Mouse (Mus musculus) midbrain, embryonic 11.5 days (tissue): ENCODE measurements around the gene Tmem161a. TPM values are rescaled to one million over a fixed set of nuclear protein-coding genes. Genes with fewer than 3 reads are reported as not detected.
"Not testable (repeated sequence)": the region's sequence is repeated elsewhere in the genome, so short reads cannot be mapped to it uniquely, and the experiment has no call there.

ENCODE experiments used
- ATAC-seq: fragments of 200-750 bp; cut with Nextera tagmentation; 2 replicates; pipeline ENCODE4 v1.8.0; 2017; ENCODE audit warnings: moderate TSS enrichment, moderate library complexity; ENCODE audit not compliant: low FRiP score
- DNase-seq: peaks from one replicate; pipeline ENCODE4 v3.0.0; 2015; ENCODE audit warnings: low spot score; ENCODE audit errors: missing footprints
- H3K27ac ChIP-seq: fragments of 300-500 bp; sonication (generic); 2 replicates; pipeline ENCODE4 v1.5.1; 2014; ENCODE audit warnings: low read depth, low read length
- H3K27me3 ChIP-seq: fragments of 300-500 bp; sonication (generic); 2 replicates; pipeline ENCODE4 v1.6.1; 2014; ENCODE audit warnings: mild to moderate bottlenecking, low read length, moderate library complexity, mixed read lengths; ENCODE audit not compliant: control insufficient read depth, insufficient read depth
- H3K36me3 ChIP-seq: fragments of 300-500 bp; sonication (generic); 2 replicates; pipeline ENCODE4 v1.6.1; 2014; ENCODE audit warnings: mild to moderate bottlenecking, low read length, moderate library complexity, mixed read lengths; ENCODE audit not compliant: control insufficient read depth, insufficient read depth
- H3K4me1 ChIP-seq: fragments of 300-500 bp; sonication (generic); 2 replicates; pipeline ENCODE4 v1.6.1; 2014; ENCODE audit warnings: low read length; ENCODE audit not compliant: control insufficient read depth, insufficient read depth
- H3K4me2 ChIP-seq: fragments of 300-500 bp; sonication (generic); 2 replicates; pipeline ENCODE4 v1.6.1; 2014; ENCODE audit warnings: mild to moderate bottlenecking, moderate library complexity
- H3K4me3 ChIP-seq: fragments of 300-500 bp; sonication (generic); 2 replicates; pipeline ENCODE4 v1.5.1; 2014; ENCODE audit warnings: low read depth, low read length
- H3K9ac ChIP-seq: fragments of 300-500 bp; sonication (generic); 2 replicates; pipeline ENCODE4 v1.6.1; 2014; ENCODE audit warnings: low read length
- H3K9me3 ChIP-seq: fragments of 300-500 bp; sonication (generic); 2 replicates; pipeline ENCODE4 v1.6.1; 2016; ENCODE audit warnings: low read length; ENCODE audit not compliant: control insufficient read depth
- WGBS: fragments of 180-500 bp; shearing (Covaris S2); extraction: QIAGEN DNeasy Blood & Tissue Kit; methylation state at CpG from one replicate; pipeline ENCODE4 v1.1.7; 2014; 5-methylcytosine and 5-hydroxymethylcytosine counted together
- polyA plus RNA-seq: library from polyadenylated mRNA; unstranded; fragments of >200 nt; fragmentation: Nextera tagmentation; extraction: Ambion mirVana; gene quantifications from 2 replicates; pipeline ENCODE4 v1.2.1, GENCODE M21; 2014

The Tmem161a gene
- polyA plus RNA-seq, 1 experiment from 2014 or later = 33.3 TPM

DNA sequence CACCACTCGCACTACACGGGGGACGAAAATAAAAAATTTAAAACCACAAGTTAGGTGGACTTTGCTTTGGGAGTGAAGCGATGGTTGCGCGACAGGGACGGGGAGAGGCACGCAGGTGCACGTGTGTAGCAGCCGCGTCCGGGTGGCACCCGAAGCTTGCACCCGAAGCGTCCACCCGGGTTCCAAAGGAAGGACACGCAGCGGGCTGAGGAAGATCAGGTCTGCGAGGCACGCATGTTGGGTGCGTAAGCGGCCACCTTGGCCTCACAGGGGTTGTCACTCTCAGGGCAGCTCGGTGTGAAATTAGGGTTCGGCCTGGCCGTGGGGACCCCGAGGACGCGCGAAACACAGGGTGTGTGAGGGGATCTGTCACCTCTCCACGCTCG is 39.6 kb downstream of the Tmem161a start:
- H3K27me3 ChIP-seq = peaks cover 8% of the 10 kb centered on the region
- H3K9ac ChIP-seq = peak overlapping the region; percentile 59
- peak overlapping the region; percentile 55 for H3K4me3 ChIP-seq
- WGBS = 2% methylated on average over 31 of the region's 31 CpGs
- no peaks in the 10 kb centered on the region for H3K36me3 ChIP-seq
- H3K27ac ChIP-seq = no peak overlapping the region
- ATAC-seq (no peak), DNase-seq (no peak)
- H3K4me2 ChIP-seq = peak overlapping the region; percentile 97
- no peaks in the 10 kb centered on the region; the same call in 1 of the 2 replicates for H3K4me1 ChIP-seq
- H3K9me3 ChIP-seq = no peaks in the 10 kb centered on the region

GRCm38 (mm10) chr8:70212112-70213055 is 40.2 kb downstream of the Tmem161a start, which contains the start of gene Slc25a42:
Gene Slc25a42 (minus strand): TSS chr8:70212305.
- Histone ChIP-seq H3K9me3 (no peaks in the 10 kb centered on the region), H3K36me3 (no peaks in the 10 kb centered on the region), H3K27me3 (peaks cover 8% of the 10 kb centered on the region), H3K9ac (peak within 1 kb of the TSS; percentile 59), H3K4me1 (no peaks in the 10 kb centered on the region; the same call in 1 of the 2 replicates), H3K27ac (no peak within 1 kb of the TSS; the same call in 1 of the 2 replicates), H3K4me3 (peak within 1 kb of the TSS; percentile 55), H3K4me2 (peak within 1 kb of the TSS; percentile 97)
- WGBS = under 1% methylated on average over 66 of the region's 66 CpGs
- ATAC-seq (peak; percentile 99), DNase-seq (peak; percentile 99)

GRCm38 (mm10) chr8:70214411-70214810 is 42.3 kb downstream of the Tmem161a start:
- Histone ChIP-seq H3K27me3 (peaks cover 8% of the 10 kb centered on the region), H3K9me3 (no peaks in the 10 kb centered on the region), H3K9ac (no peak overlapping the region), H3K36me3 (no peaks in the 10 kb centered on the region), H3K4me2 (no peak overlapping the region), H3K27ac (no peak overlapping the region), H3K4me1 (no peaks in the 10 kb centered on the region; the same call in 1 of the 2 replicates), H3K4me3 (no peak overlapping the region)
- no peak for ATAC-seq
- DNase-seq = no peak
- 73% methylated on average over 3 of the region's 3 CpGs for WGBS

GRCm38 (mm10) chr8:70215092-70215491 is 42.9 kb downstream of the Tmem161a start:
- H3K4me3 ChIP-seq = no peak overlapping the region
- H3K27me3 ChIP-seq = peaks cover 8% of the 10 kb centered on the region
- H3K27ac ChIP-seq = no peak overlapping the region
- DNase-seq = no peak
- H3K9ac ChIP-seq = no peak overlapping the region
- 75% methylated on average over 5 of the region's 5 CpGs for WGBS
- H3K4me2 ChIP-seq = no peak overlapping the region
- no peak for ATAC-seq
- no peaks in the 10 kb centered on the region; the same call in 1 of the 2 replicates for H3K4me1 ChIP-seq
- no peaks in the 10 kb centered on the region for H3K9me3 ChIP-seq
- H3K36me3 ChIP-seq = no peaks in the 10 kb centered on the region

DNA sequence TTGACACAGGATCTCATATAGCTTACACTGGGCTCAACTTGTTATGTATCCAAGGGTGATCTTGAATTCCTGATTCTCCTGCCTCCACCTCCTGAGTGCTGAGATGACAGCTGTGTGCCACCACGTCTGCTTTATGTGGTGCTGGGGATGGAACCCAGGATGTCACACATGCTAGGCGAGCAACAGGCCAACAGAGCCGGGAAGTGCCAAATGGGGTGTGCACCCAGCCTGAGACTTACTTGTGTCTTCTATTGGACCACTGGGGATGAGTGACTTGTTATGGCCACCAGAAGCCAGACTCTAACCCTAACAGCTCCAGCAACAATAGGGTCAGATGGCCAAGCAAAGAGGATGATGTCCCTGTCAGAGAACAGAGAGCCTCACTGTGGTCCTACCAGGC is 44.0 kb downstream of the Tmem161a start:
- not testable (repeated sequence) for DNase-seq, H3K27ac ChIP-seq, H3K27me3 ChIP-seq, H3K9me3 ChIP-seq, H3K4me1 ChIP-seq, H3K4me2 ChIP-seq, ATAC-seq, H3K36me3 ChIP-seq, H3K4me3 ChIP-seq, H3K9ac ChIP-seq
- WGBS = 74% methylated on average over 3 of the region's 3 CpGs

GRCm38 (mm10) chr8:70216566-70216965 is 44.4 kb downstream of the Tmem161a start:
- H3K9ac ChIP-seq = no peak overlapping the region
- DNase-seq = no peak
- no peak overlapping the region for H3K4me3 ChIP-seq
- no peaks in the 10 kb centered on the region for H3K27me3 ChIP-seq
- no peak overlapping the region for H3K27ac ChIP-seq
- H3K4me2 ChIP-seq = no peak overlapping the region
- H3K4me1 ChIP-seq = no peaks in the 10 kb centered on the region; the same call in 1 of the 2 replicates
- ATAC-seq = no peak
- 53% methylated on average over 1 of the region's 1 CpGs for WGBS
- H3K36me3 ChIP-seq = no peaks in the 10 kb centered on the region
- H3K9me3 ChIP-seq = no peaks in the 10 kb centered on the region

GRCm38 (mm10) chr8:70217441-70217840 is 45.3 kb downstream of the Tmem161a start:
- Histone ChIP-seq H3K4me3 (no peak overlapping the region), H3K4me1 (no peaks in the 10 kb centered on the region; the same call in 1 of the 2 replicates), H3K4me2 (no peak overlapping the region), H3K9me3 (no peaks in the 10 kb centered on the region), H3K27me3 (no peaks in the 10 kb centered on the region), H3K36me3 (no peaks in the 10 kb centered on the region), H3K9ac (no peak overlapping the region), H3K27ac (no peak overlapping the region)
- DNase-seq = no peak
- ATAC-seq = no peak

DNA sequence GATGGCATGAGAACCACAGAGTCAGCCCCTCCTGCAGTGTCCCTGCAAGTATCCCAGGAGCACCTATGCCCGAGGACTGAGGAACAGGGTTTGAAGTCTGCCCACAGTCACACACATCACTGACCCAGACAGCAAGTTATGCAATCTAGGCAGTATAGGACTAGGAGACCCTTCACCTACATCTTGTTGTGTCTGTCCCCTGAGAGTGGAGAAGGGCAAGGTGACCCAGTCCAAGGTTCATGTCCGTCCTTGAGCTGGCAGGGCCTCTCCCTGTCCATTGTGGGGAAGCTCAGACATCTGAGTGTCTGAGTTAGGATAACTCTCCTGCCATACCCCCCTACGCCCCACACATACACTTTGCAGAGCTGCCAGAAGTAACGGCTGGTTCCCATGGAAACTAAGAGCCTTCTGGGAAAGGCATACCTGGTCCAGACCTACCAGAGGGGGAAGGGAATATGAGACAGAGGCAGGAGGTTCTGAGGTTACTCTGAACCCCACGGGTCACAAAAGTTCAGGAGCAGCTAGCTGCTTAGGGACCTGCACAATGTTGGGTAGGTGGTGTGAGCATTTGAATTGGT is 47.0 kb downstream of the Tmem161a start:
- Histone ChIP-seq H3K4me2 (no peak overlapping the region), H3K9me3 (no peaks in the 10 kb centered on the region), H3K36me3 (no peaks in the 10 kb centered on the region; the same call in 1 of the 2 replicates), H3K4me3 (no peak overlapping the region), H3K27ac (no peak overlapping the region), H3K27me3 (no peaks in the 10 kb centered on the region), H3K9ac (no peak overlapping the region), H3K4me1 (no peaks in the 10 kb centered on the region)
- ATAC-seq (no peak), DNase-seq (no peak)
- 64% methylated on average over 5 of the region's 5 CpGs for WGBS

- DNase-seq (no peak), ATAC-seq (no peak)
- H3K4me1 ChIP-seq = no peaks in the 10 kb centered on the region
- H3K9me3 ChIP-seq = no peaks in the 10 kb centered on the region
- no peak overlapping the region for H3K4me3 ChIP-seq
- peaks cover 5% of the 10 kb centered on the region for H3K36me3 ChIP-seq
- WGBS = 76% methylated on average over 8 of the region's 8 CpGs
- no peak overlapping the region for H3K9ac ChIP-seq
- no peaks in the 10 kb centered on the region for H3K27me3 ChIP-seq
- no peak overlapping the region for H3K27ac ChIP-seq
- H3K4me2 ChIP-seq = no peak overlapping the region
These were observed 48.2 kb downstream of the Tmem161a start for GRCm38 (mm10) chr8:70220236-70220840.
